Mouse (Mus musculus): ENCODE results near the gene Jpt1. TPM values are rescaled to one million over a fixed set of nuclear protein-coding genes. Genes with fewer than 3 reads are reported as not detected.
"Not testable (repeated sequence)": the region's sequence is repeated elsewhere in the genome, so short reads cannot be mapped to it uniquely, and the experiment has no call there.

Jpt1 gene
- polyA plus RNA-seq, 1 experiment from 2014 or later, result 1,632 TPM

- Histone ChIP-seq H3K4me3 (no peak overlapping the region), H3K4me2 (no peak overlapping the region), H3K27ac (no peak overlapping the region), H3K27me3 (0 out of 2 replicates have a peak, but pooled peaks cover 3% of the 10 kb centered on the region), H3K9ac (no peak overlapping the region), H3K36me3 (ENCODE audit: poor library complexity, severe bottlenecking) (no peaks in the 10 kb centered on the region), H3K9me3 (replicated peaks) (no peaks in the 10 kb centered on the region), H3K4me1 (peaks cover 6% of the 10 kb centered on the region)
- no peak for ATAC-seq
- 87% methylated on average over 8 of the region's 8 CpGs for WGBS
Measured at GRCm38 (mm10) chr11:115464851-115465250, 49.3 kb downstream of the Jpt1 start.

DNA sequence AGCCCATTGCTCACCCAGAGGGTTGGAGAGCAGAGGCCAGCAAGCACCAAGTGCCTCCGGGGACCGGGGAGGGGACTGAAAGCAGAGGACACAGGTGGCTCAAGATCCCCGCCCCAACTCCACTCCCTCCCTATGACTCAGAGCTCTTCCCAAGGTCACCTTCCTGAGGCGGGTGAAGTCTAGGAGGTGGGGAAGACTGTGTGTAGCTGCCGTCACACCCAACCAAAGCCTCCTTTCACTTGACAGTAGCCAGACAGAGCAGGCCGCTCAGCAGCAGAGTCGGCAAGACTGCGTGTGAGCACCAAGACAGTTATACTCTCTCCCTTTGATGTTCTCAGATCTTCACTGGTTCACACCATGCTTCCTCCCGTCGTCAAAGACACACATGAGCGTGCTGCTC lies 50.8 kb downstream of the Jpt1 start:
- H3K36me3 ChIP-seq (ENCODE audit: poor library complexity, severe bottlenecking), result no peaks in the 10 kb centered on the region
- no peak overlapping the region for H3K4me3 ChIP-seq
- H3K4me2 ChIP-seq, result no peak overlapping the region
- whole genome bisulfite sequencing, result 83% methylated on average over 11 of the region's 11 CpGs
- H3K4me1 ChIP-seq, result peaks cover 6% of the 10 kb centered on the region
- ATAC-seq, result no peak
- no peak overlapping the region for H3K27ac ChIP-seq
- H3K27me3 ChIP-seq, result 0 out of 2 replicates have a peak, but pooled peaks cover 3% of the 10 kb centered on the region
- no peaks in the 10 kb centered on the region for H3K9me3 ChIP-seq (replicated peaks)
- no peak overlapping the region for H3K9ac ChIP-seq

- Histone ChIP-seq H3K4me3 (no peak within 1 kb of the TSS), H3K27me3 (0 out of 2 replicates have a peak, but pooled peaks cover 3% of the 10 kb centered on the region), H3K27ac (no peak within 1 kb of the TSS), H3K4me2 (no peak within 1 kb of the TSS), H3K9me3 (replicated peaks) (no peaks in the 10 kb centered on the region), H3K4me1 (peaks cover 6% of the 10 kb centered on the region), H3K9ac (no peak within 1 kb of the TSS), H3K36me3 (ENCODE audit: poor library complexity, severe bottlenecking) (no peaks in the 10 kb centered on the region)
- 73% methylated on average over 16 of the region's 16 CpGs for WGBS
- no peak for ATAC-seq
Measured at GRCm38 (mm10) chr11:115462243-115462891, 51.8 kb downstream of the Jpt1 start, which contains the start of gene Slc16a5. Gene Slc16a5, plus strand, starts transcription at chr11:115462474.

DNA sequence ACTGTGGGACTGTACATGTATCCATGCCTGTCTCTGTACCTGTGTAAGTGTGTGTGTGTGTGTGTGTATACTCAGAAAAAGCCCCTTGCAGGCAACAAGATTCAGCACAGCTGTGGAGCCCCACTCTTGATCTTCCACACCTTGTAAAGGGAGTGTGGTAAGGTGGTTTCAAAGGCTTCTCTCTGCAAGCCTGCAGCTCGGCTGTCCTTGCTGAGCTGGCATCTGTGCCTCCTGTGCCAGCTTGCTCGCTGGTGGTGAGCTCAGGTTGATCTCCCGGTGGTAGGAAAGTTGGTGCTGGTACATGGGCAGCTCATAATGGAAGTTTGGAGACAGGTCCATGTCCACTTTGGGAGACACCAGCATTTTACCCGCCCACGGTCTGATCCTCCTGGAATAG lies 52.3 kb downstream of the Jpt1 start:
- no peak overlapping the region for H3K4me3 ChIP-seq
- 74% methylated on average over 5 of the region's 5 CpGs for WGBS
- no peak overlapping the region for H3K4me2 ChIP-seq
- no peaks in the 10 kb centered on the region for H3K36me3 ChIP-seq (ENCODE audit: poor library complexity, severe bottlenecking)
- peaks cover 6% of the 10 kb centered on the region for H3K4me1 ChIP-seq
- 0 out of 2 replicates have a peak, but pooled peaks cover 3% of the 10 kb centered on the region for H3K27me3 ChIP-seq
- H3K9ac ChIP-seq, result no peak overlapping the region
- no peak overlapping the region for H3K27ac ChIP-seq
- no peak for ATAC-seq
- H3K9me3 ChIP-seq (replicated peaks), result no peaks in the 10 kb centered on the region

DNA sequence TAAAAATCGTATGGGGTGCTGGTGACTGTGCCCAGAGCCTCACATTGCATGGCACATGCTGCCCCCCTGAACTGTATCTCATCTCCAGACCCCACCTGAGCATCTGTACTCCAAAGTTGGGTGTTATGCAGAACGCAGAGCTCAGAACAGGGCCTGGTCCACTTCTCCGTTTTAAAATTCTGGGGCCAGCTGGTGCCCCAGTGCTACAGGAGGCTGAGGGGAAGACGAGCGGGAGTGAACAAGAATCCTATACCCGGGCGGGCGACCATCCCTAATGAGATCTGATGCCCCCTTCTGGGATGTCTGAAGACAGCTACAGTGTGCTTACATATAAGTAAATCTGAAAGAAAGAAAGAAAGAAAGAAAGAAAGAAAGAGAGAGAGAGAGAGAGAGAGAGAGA lies 53.2 kb downstream of the Jpt1 start:
- Histone ChIP-seq H3K4me1 (peaks cover 6% of the 10 kb centered on the region), H3K9ac (no peak overlapping the region), H3K4me3 (no peak overlapping the region), H3K4me2 (no peak overlapping the region), H3K27me3 (0 out of 2 replicates have a peak, but pooled peaks cover 3% of the 10 kb centered on the region), H3K36me3 (ENCODE audit: poor library complexity, severe bottlenecking) (no peaks in the 10 kb centered on the region), H3K9me3 (replicated peaks) (no peaks in the 10 kb centered on the region), H3K27ac (no peak overlapping the region)
- WGBS, result 10% methylated on average over 8 of the region's 8 CpGs
- ATAC-seq, result no peak

- no peaks in the 10 kb centered on the region for H3K9me3 ChIP-seq (replicated peaks)
- no peaks in the 10 kb centered on the region for H3K27me3 ChIP-seq
- no peaks in the 10 kb centered on the region for H3K36me3 ChIP-seq (ENCODE audit: poor library complexity, severe bottlenecking)
- H3K27ac ChIP-seq, result no peak overlapping the region
- no peak overlapping the region for H3K9ac ChIP-seq
- 44% methylated on average over 6 of the region's 6 CpGs for WGBS
- H3K4me3 ChIP-seq, result no peak overlapping the region
- peaks cover 3% of the 10 kb centered on the region for H3K4me1 ChIP-seq
- ATAC-seq, result no peak
- H3K4me2 ChIP-seq, result no peak overlapping the region
Measured at GRCm38 (mm10) chr11:115457405-115457804, 56.8 kb downstream of the Jpt1 start.

DNA sequence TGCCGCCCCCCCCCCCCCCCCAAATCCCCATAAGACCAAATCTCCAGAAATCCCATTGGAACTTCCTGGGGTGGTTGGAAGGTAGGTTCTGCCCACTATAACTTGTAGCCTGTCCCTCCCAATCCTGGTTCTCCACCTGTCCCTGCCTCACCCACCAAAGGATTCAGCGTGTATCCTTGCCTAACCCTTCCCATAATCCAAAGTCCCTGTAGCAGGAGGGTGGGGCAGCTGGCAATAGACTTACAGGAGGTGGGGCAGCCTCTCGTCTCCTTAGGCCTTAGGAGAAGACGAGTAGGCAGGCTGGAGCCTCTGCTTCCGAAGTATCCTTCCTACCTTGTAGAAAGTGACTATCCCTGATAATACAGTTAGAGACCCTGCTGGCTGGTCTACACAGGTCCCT lies 58.0 kb downstream of the Jpt1 start:
- ATAC-seq, result no peak
- Histone ChIP-seq H3K4me1 (no peaks in the 10 kb centered on the region), H3K36me3 (ENCODE audit: poor library complexity, severe bottlenecking) (no peaks in the 10 kb centered on the region), H3K9ac (no peak overlapping the region), H3K27me3 (no peaks in the 10 kb centered on the region), H3K27ac (no peak overlapping the region), H3K4me3 (no peak overlapping the region), H3K9me3 (replicated peaks) (no peaks in the 10 kb centered on the region), H3K4me2 (no peak overlapping the region)
- 92% methylated on average over 5 of the region's 5 CpGs for WGBS

GRCm38 (mm10) chr11:115455619-115456018 lies 58.6 kb downstream of the Jpt1 start:
- 88% methylated on average over 15 of the region's 15 CpGs for WGBS
- no peaks in the 10 kb centered on the region for H3K9me3 ChIP-seq (replicated peaks)

GRCm38 (mm10) chr11:115454822-115455221 lies 59.4 kb downstream of the Jpt1 start:
- H3K9me3 ChIP-seq (replicated peaks); H3K4me2 ChIP-seq; H3K4me3 ChIP-seq; H3K27ac ChIP-seq; H3K36me3 ChIP-seq (ENCODE audit: poor library complexity, severe bottlenecking); H3K4me1 ChIP-seq; ATAC-seq; H3K9ac ChIP-seq; H3K27me3 ChIP-seq: not testable (repeated sequence)
- 91% methylated on average over 6 of the region's 6 CpGs for WGBS

More at GRCm38 (mm10) chr11:115455619-115456018, 58.6 kb downstream of the Jpt1 start:
- Histone ChIP-seq H3K36me3 (ENCODE audit: poor library complexity, severe bottlenecking) (no peaks in the 10 kb centered on the region), H3K4me2 (no peak overlapping the region), H3K27ac (no peak overlapping the region), H3K9ac (no peak overlapping the region), H3K27me3 (no peaks in the 10 kb centered on the region), H3K4me1 (no peaks in the 10 kb centered on the region), H3K4me3 (no peak overlapping the region)
- no peak for ATAC-seq

GRCm38 (mm10) chr11:115453306-115453705 lies 60.9 kb downstream of the Jpt1 start:
- H3K27ac ChIP-seq, result no peak overlapping the region
- H3K27me3 ChIP-seq, result no peaks in the 10 kb centered on the region
- no peak overlapping the region for H3K4me3 ChIP-seq
- no peak for ATAC-seq
- no peaks in the 10 kb centered on the region for H3K4me1 ChIP-seq
- no peak overlapping the region for H3K9ac ChIP-seq
- WGBS, result 73% methylated on average over 4 of the region's 4 CpGs
- no peak overlapping the region for H3K4me2 ChIP-seq
- H3K9me3 ChIP-seq (replicated peaks), result no peaks in the 10 kb centered on the region
- H3K36me3 ChIP-seq (ENCODE audit: poor library complexity, severe bottlenecking), result no peaks in the 10 kb centered on the region

GRCm38 (mm10) chr11:115452281-115452860 lies 61.8 kb downstream of the Jpt1 start:
- no peak overlapping the region for H3K27ac ChIP-seq
- ATAC-seq, result no peak
- H3K4me1 ChIP-seq, result no peaks in the 10 kb centered on the region
- H3K9me3 ChIP-seq (replicated peaks), result no peaks in the 10 kb centered on the region
- H3K4me3 ChIP-seq, result no peak overlapping the region
- no peaks in the 10 kb centered on the region for H3K36me3 ChIP-seq (ENCODE audit: poor library complexity, severe bottlenecking)
- 75% methylated on average over 7 of the region's 7 CpGs for WGBS
- H3K9ac ChIP-seq, result no peak overlapping the region
- H3K4me2 ChIP-seq, result no peak overlapping the region
- no peaks in the 10 kb centered on the region for H3K27me3 ChIP-seq

- H3K4me3 ChIP-seq, result no peak overlapping the region
- no peaks in the 10 kb centered on the region for H3K27me3 ChIP-seq
- no peak overlapping the region for H3K4me2 ChIP-seq
- ATAC-seq, result no peak
- WGBS, result 88% methylated on average over 8 of the region's 8 CpGs
- H3K27ac ChIP-seq, result no peak overlapping the region
- H3K9me3 ChIP-seq (replicated peaks), result no peaks in the 10 kb centered on the region
- H3K9ac ChIP-seq, result no peak overlapping the region
- H3K4me1 ChIP-seq, result no peaks in the 10 kb centered on the region
- no peaks in the 10 kb centered on the region for H3K36me3 ChIP-seq (ENCODE audit: poor library complexity, severe bottlenecking)
Measured at GRCm38 (mm10) chr11:115451781-115452241, 62.4 kb downstream of the Jpt1 start.
